Mouse (Mus musculus) liver, postnatal 0 days (tissue): ENCODE data around the gene Aftph.

Experiments
- CTCF ChIP-seq: sonication (generic); IDR thresholded peaks from 2 replicates; pipeline ENCODE4 v1.5.1; 2016; ENCODE audit warnings: antibody characterized with exemption, low read depth
- EP300 ChIP-seq: IDR thresholded peaks from 2 replicates; pipeline ENCODE4 v1.6.1; 2016; ENCODE audit warnings: antibody characterized with exemption, low read depth, mild to moderate bottlenecking

GRCm38 (mm10) chr11:20659094-20659493 lies 82.3 kb downstream of the Aftph start:
- TF ChIP-seq CTCF (no peak), EP300 (no peak)
